Mouse (Mus musculus) MEL (cell line): ENCODE data around the gene Ppt2. TPM values are rescaled to one million over a fixed set of nuclear protein-coding genes. Genes with fewer than 3 reads are reported as not detected.

ENCODE experiments used
- DNase-seq: peaks from one replicate; pipeline ENCODE4 v3.0.0; 2011; ENCODE audit warnings: low read depth, low spot score
- H3K27ac ChIP-seq: 2 replicates; pipeline ENCODE4 v1.5.1; 2012; ENCODE audit warnings: low read depth, mild to moderate bottlenecking, control low read depth, low read length, moderate library complexity; ENCODE audit not compliant: control insufficient read depth
- H3K27me3 ChIP-seq, 2 experiments: fragments of 150-350 bp in 1 of 2; sonication (generic) in 1 of 2; 2 replicates each; pipeline ENCODE4 v1.6.1; 2012; ENCODE audit warnings: low read length in 2 of 2, mild to moderate bottlenecking in 2 of 2, improper control_type of control experiment in 1 of 2, moderate library complexity in 1 of 2; ENCODE audit not compliant: insufficient read depth in 2 of 2, control insufficient read depth in 1 of 2
- H3K36me3 ChIP-seq, 2 experiments: 2 replicates each; pipeline ENCODE4 v1.6.1; 2012 to 2014; ENCODE audit warnings: low read length in 2 of 2, improper control_type of control experiment in 1 of 2, inconsistent platforms in 1 of 2, mild to moderate bottlenecking in 1 of 2; ENCODE audit not compliant: insufficient read depth in 2 of 2, control insufficient read depth in 1 of 2
- H3K4me1 ChIP-seq, 2 experiments: fragments of 150-350 bp in 1 of 2; sonication (generic) in 1 of 2; 2 replicates each; pipeline ENCODE4 v1.6.1; 2012; ENCODE audit warnings: low read length in 2 of 2, improper control_type of control experiment in 1 of 2, mild to moderate bottlenecking in 1 of 2; ENCODE audit not compliant: insufficient read depth in 2 of 2, control insufficient read depth in 1 of 2
- H3K4me3 ChIP-seq, 2 experiments: fragments of 150-350 bp in 1 of 2; sonication (generic) in 1 of 2; 2 replicates each; pipeline ENCODE4 v1.5.1; 2012; ENCODE audit warnings: low read depth in 2 of 2, low read length in 2 of 2, mild to moderate bottlenecking in 2 of 2, moderate library complexity in 2 of 2, control low read depth in 1 of 2, improper control_type of control experiment in 1 of 2; ENCODE audit not compliant: control insufficient read depth in 1 of 2, insufficient read depth in 1 of 2
- H3K79me2 ChIP-seq: 2 replicates; pipeline ENCODE4 v1.6.1; 2012; ENCODE audit warnings: mild to moderate bottlenecking, low read length, moderate library complexity; ENCODE audit not compliant: control insufficient read depth, poor library complexity, insufficient read depth
- H3K9ac ChIP-seq: 2 replicates; pipeline ENCODE4 v1.6.1; 2012; ENCODE audit warnings: low read depth, mild to moderate bottlenecking, control low read depth, low read length, moderate library complexity; ENCODE audit not compliant: control insufficient read depth, poor library complexity, severe bottlenecking
- H3K9me3 ChIP-seq: fragments of 150-350 bp; sonication (generic); replicated peaks from 2 replicates; pipeline ENCODE4 v1.6.1; 2012; ENCODE audit warnings: mild to moderate bottlenecking, low read length, improper control_type of control experiment, moderate library complexity; ENCODE audit not compliant: insufficient read depth
- ELF1 ChIP-seq: IDR thresholded peaks from 2 replicates; pipeline ENCODE4 v1.6.1; 2014; ENCODE audit warnings: low read depth, mild to moderate bottlenecking, inconsistent platforms, low read length, improper control_type of control experiment, moderate library complexity
- EP300 ChIP-seq, 2 experiments: IDR thresholded peaks; 2 replicates each; pipeline ENCODE4 v1.6.1; 2011; ENCODE audit warnings: improper control_type of control experiment in 2 of 2, low read length in 2 of 2, low read depth in 1 of 2, mild to moderate bottlenecking in 1 of 2
- GABPA ChIP-seq: IDR thresholded peaks from 2 replicates; pipeline ENCODE4 v1.6.1; 2012; ENCODE audit warnings: low read depth, mild to moderate bottlenecking, inconsistent platforms, low read length, improper control_type of control experiment, moderate library complexity
- GATA1 ChIP-seq: IDR thresholded peaks from 2 replicates; pipeline ENCODE4 v1.6.1; 2011; ENCODE audit warnings: low read depth, low read length, improper control_type of control experiment
- JUND ChIP-seq: IDR thresholded peaks from 2 replicates; pipeline ENCODE4 v1.6.1; 2011; ENCODE audit warnings: low read depth, mild to moderate bottlenecking, improper control_type of control experiment, low read length
- KAT2A ChIP-seq: conservative IDR thresholded peaks from 2 replicates; pipeline ENCODE4 v1.6.1; 2012; ENCODE audit warnings: low read depth, low read length, improper control_type of control experiment, inconsistent platforms
- MAFK ChIP-seq: IDR thresholded peaks from 2 replicates; pipeline ENCODE4 v1.6.1; 2011; ENCODE audit warnings: low read depth, mild to moderate bottlenecking, low read length, improper control_type of control experiment, borderline replicate concordance
- MAZ ChIP-seq: IDR thresholded peaks from 2 replicates; pipeline ENCODE4 v1.6.1; 2012; ENCODE audit warnings: low read depth, mild to moderate bottlenecking, inconsistent platforms, low read length, improper control_type of control experiment
- NELFE ChIP-seq: IDR thresholded peaks from 2 replicates; pipeline ENCODE4 v1.6.1; 2011; ENCODE audit warnings: low read depth, low read length, improper control_type of control experiment
- NRF1 ChIP-seq: IDR thresholded peaks from 2 replicates; pipeline ENCODE4 v1.6.1; 2014; ENCODE audit warnings: low read depth, mild to moderate bottlenecking, inconsistent platforms, low read length, improper control_type of control experiment, moderate library complexity; ENCODE audit not compliant: poor library complexity, insufficient read depth, severe bottlenecking
- POLR2AphosphoS2 ChIP-seq: IDR thresholded peaks from 2 replicates; pipeline ENCODE4 v1.6.1; 2011; ENCODE audit warnings: low read length, improper control_type of control experiment
- POLR2AphosphoS5 ChIP-seq: IDR thresholded peaks from 2 replicates; pipeline ENCODE4 v1.6.1; 2012; ENCODE audit warnings: low read depth, borderline replicate concordance, mild to moderate bottlenecking, inconsistent platforms, low read length, moderate library complexity, mixed read lengths
- RAD21 ChIP-seq: IDR thresholded peaks from 2 replicates; pipeline ENCODE4 v1.6.1; 2011; ENCODE audit warnings: mild to moderate bottlenecking, low read depth, low read length, improper control_type of control experiment
- SIN3A ChIP-seq: IDR thresholded peaks from 2 replicates; pipeline ENCODE4 v1.6.1; 2012; ENCODE audit warnings: low read length, improper control_type of control experiment, inconsistent platforms
- USF2 ChIP-seq, 2 experiments: IDR thresholded peaks; 2 replicates each; pipeline ENCODE4 v1.6.1; 2011 to 2012; ENCODE audit warnings: improper control_type of control experiment in 2 of 2, low read length in 2 of 2, borderline replicate concordance in 1 of 2, inconsistent platforms in 1 of 2, low read depth in 1 of 2, mild to moderate bottlenecking in 1 of 2; ENCODE audit not compliant: insufficient read depth in 1 of 2
- ZNF384 ChIP-seq: IDR thresholded peaks from 2 replicates; pipeline ENCODE4 v1.6.1; 2012; ENCODE audit warnings: low read depth, mild to moderate bottlenecking, inconsistent platforms, low read length, improper control_type of control experiment
- polyA plus RNA-seq, 2 experiments: library from polyadenylated mRNA; stranded (reverse) in 1 of 2; unstranded in 1 of 2; fragments of >175 nt in 1 of 2; fragments of >200 nt in 1 of 2; gene quantifications; 2 replicates each; pipeline versions ENCODE4 v1.2.1 to v1.2.4; 2012; ENCODE audit warnings: low replicate concordance in 2 of 2, low read depth in 1 of 2; ENCODE audit not compliant: insufficient read length in 2 of 2, insufficient read depth in 1 of 2, missing spikeins in 1 of 2
- total RNA-seq: library from RNA; depleted of rRNA; stranded (reverse); fragments of 300-350 nt; gene quantifications from 2 replicates; pipeline ENCODE4 v1.2.3, GENCODE M21; 2012

Gene Ppt2
- total and polyA plus RNA-seq, 3 experiments, result 29.2 to 147 (median 67.1) TPM

- Histone ChIP-seq H3K79me2 (peaks cover 13% of the 10 kb centered on the region), H3K27me3 (peaks cover 3% of the 10 kb centered on the region in 2 experiments; a peak in 3 of 4 replicates), H3K27ac (no peak overlapping the region), H3K36me3 (peaks cover 0 to 12% of the 10 kb centered on the region in 2 experiments; a peak in 2 of 4 replicates), H3K4me3 (no peak overlapping the region), H3K9ac (no peak overlapping the region), H3K4me1 (peaks cover 0 to 18% of the 10 kb centered on the region in 2 experiments; a peak in 3 of 4 replicates), H3K9me3 (no peaks in the 10 kb centered on the region)
- no peak for TF ChIP-seq ELF1
- TF ChIP-seq NRF1, result no peak
- TF ChIP-seq SIN3A, result no peak
- no peak for TF ChIP-seq EP300 (IDR thresholded peaks at IDR 0.05; ENCODE audit: low read depth in 1 of 2, low read length in 2 of 2)
- no peak for TF ChIP-seq ZNF384
- no peak for TF ChIP-seq MAFK
- no peak for TF ChIP-seq USF2 (IDR thresholded peaks at IDR 0.05; ENCODE audit: borderline replicate concordance in 1 of 2, insufficient read depth in 1 of 2, low read depth in 1 of 2, low read length in 2 of 2)
- TF ChIP-seq GATA1, result no peak
- TF ChIP-seq RAD21, result no peak
- no peak for TF ChIP-seq POLR2AphosphoS5
- no peak for TF ChIP-seq NELFE
- TF ChIP-seq JUND, result no peak
- TF ChIP-seq KAT2A, result no peak
- no peak for TF ChIP-seq MAZ
- TF ChIP-seq GABPA, result no peak
- DNase-seq, result no peak
Measured at GRCm38 (mm10) chr17:34643379-34643778, 15.1 kb upstream of the Ppt2 start.

- Histone ChIP-seq H3K4me3 (no peak overlapping the region), H3K4me1 (peaks cover 0 to 12% of the 10 kb centered on the region in 2 experiments; a peak in 2 of 4 replicates), H3K36me3 (peaks cover 0 to 7% of the 10 kb centered on the region in 2 experiments; a peak in 2 of 4 replicates), H3K9ac (no peak overlapping the region), H3K27ac (no peak overlapping the region), H3K27me3 (peaks cover 5 to 9% of the 10 kb centered on the region in 2 experiments; a peak in 3 of 4 replicates), H3K9me3 (no peaks in the 10 kb centered on the region), H3K79me2 (no peaks in the 10 kb centered on the region)
- TF ChIP-seq POLR2AphosphoS2, result no peak
- DNase-seq, result no peak
Measured at GRCm38 (mm10) chr17:34641945-34642344, 13.6 kb upstream of the Ppt2 start.
